Mouse (Mus musculus) left cerebral cortex, adult 11 months (tissue): ENCODE data around the gene Nckipsd.
A peak's percentile ranks its signal among the peaks of the same experiment; 100 is the strongest.

Source experiments
- DNase-seq: peaks from one replicate; pipeline ENCODE4 v3.0.0; 2022; ENCODE audit warnings: low spot score

Gene Nckipsd

DNA sequence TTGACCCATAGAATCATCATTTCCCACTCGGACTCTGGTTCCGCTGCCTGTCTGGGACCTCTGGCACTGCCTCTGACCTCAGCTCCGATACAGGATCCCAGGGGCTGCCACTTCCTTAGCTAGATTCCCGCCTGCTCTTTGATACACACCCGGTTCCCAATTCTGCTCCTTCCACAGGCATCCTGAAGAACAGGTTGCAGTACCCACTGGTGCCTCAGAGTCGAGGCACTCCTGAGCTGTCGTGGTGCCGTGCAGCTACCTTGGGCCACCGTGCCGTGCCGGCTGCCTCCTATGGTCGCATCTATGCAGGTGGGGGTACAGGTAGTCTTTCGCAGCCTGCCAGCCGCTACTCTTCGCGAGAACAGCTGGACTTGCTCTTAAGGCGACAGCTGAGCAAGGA, 40.3 kb downstream of the Nckipsd start:
- DNase-seq, result no peak

- DNase-seq, result no peak
These were observed 44.8 kb downstream of the Nckipsd start, which contains the start of gene Slc26a6 for GRCm38 (mm10) chr9:108852976-108853375. Gene Slc26a6, plus strand, starts transcription at chr9:108853283.

GRCm38 (mm10) chr9:108853635-108854240, 45.6 kb downstream of the Nckipsd start:
- DNase-seq, result peak; percentile 88

DNA sequence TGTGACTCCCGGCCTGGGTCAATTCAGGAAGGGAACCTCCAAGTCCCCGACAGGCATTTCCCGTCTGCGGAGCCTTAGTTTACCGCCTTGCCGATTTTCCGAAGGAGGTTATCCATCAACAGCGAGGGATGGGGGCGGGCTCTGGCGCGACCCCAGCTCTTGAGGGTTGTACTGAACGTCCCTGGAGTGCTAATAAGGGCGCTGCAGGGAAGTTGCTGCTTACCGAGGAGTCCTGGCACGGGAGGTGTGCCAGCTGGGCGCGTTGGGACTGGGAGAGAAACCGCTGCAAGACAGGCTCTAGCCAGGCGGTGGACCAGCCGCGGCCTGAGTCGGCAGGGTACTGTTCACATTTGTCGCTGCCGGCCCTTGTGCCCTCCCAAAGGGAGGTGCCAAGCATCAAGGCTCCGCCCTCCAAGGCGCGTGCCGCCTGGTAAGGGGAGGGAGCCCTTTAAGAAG, 46.1 kb downstream of the Nckipsd start:
- peak; percentile 71 for DNase-seq

- DNase-seq, result no peak
These were observed 47.2 kb downstream of the Nckipsd start for GRCm38 (mm10) chr9:108855335-108855734.

GRCm38 (mm10) chr9:108858792-108859527, 50.8 kb downstream of the Nckipsd start:
- no peak for DNase-seq
